Mouse (Mus musculus) midbrain, embryonic 15.5 days (tissue): ENCODE data around the gene AU018091. TPM values are rescaled to one million over a fixed set of nuclear protein-coding genes. Genes with fewer than 3 reads are reported as not detected.
"Not testable (repeated sequence)": the region's sequence is repeated elsewhere in the genome, so short reads cannot be mapped to it uniquely, and the experiment has no call there.

Source experiments
- ATAC-seq: fragments of 200-750 bp; cut with Nextera tagmentation; replicated peaks from 2 replicates; pipeline ENCODE4 v1.8.0; 2017; ENCODE audit warnings: moderate TSS enrichment
- H3K27ac ChIP-seq: fragments of 300-500 bp; sonication (generic); 2 replicates; pipeline ENCODE4 v1.5.1; 2015; ENCODE audit warnings: mild to moderate bottlenecking, inconsistent platforms
- H3K27me3 ChIP-seq: fragments of 300-500 bp; sonication (generic); replicated peaks from 2 replicates; pipeline ENCODE4 v1.6.1; 2015; ENCODE audit warnings: inconsistent platforms
- H3K36me3 ChIP-seq: fragments of 300-500 bp; sonication (generic); replicated peaks from 2 replicates; pipeline ENCODE4 v1.6.1; 2015; ENCODE audit warnings: inconsistent platforms
- H3K4me1 ChIP-seq: fragments of 300-500 bp; sonication (generic); 2 replicates; pipeline ENCODE4 v1.6.1; 2015; ENCODE audit warnings: inconsistent platforms
- H3K4me2 ChIP-seq: fragments of 300-500 bp; sonication (generic); 2 replicates; pipeline ENCODE4 v1.6.1; 2015; ENCODE audit warnings: inconsistent platforms, mild to moderate bottlenecking, moderate library complexity
- H3K4me3 ChIP-seq: fragments of 300-500 bp; sonication (generic); 2 replicates; pipeline ENCODE4 v1.5.1; 2015; ENCODE audit warnings: mild to moderate bottlenecking, inconsistent platforms
- H3K9ac ChIP-seq: fragments of 300-500 bp; sonication (generic); 2 replicates; pipeline ENCODE4 v1.6.1; 2015; ENCODE audit warnings: mild to moderate bottlenecking, inconsistent platforms
- H3K9me3 ChIP-seq: fragments of 300-500 bp; sonication (generic); 2 replicates; pipeline ENCODE4 v1.6.1; 2016; ENCODE audit warnings: inconsistent platforms
- WGBS: fragments of 180-500 bp; shearing (Covaris S2); methylation state at CpG from one replicate; pipeline ENCODE4 v1.1.7; 2015; ENCODE audit warnings: mixed read lengths; 5-methylcytosine and 5-hydroxymethylcytosine counted together
- microRNA counts: library from miRNA; unstranded; fragments of <30 nt; microRNA quantifications from one replicate; lab custom pipeline; 2016
- microRNA-seq: library from miRNA; unstranded; fragments of <30 nt; microRNA quantifications from one replicate; pipeline ENCODE4, GENCODE M21; 2016
- polyA plus RNA-seq: library from polyadenylated mRNA; unstranded; fragments of >200 nt; fragmentation: Nextera tagmentation; extraction: Ambion mirVana; gene quantifications from 2 replicates; pipeline ENCODE4 v1.2.1, GENCODE M21; 2015

Gene AU018091
- polyA plus RNA-seq, 1 experiment from 2014 or later = not detected

- H3K9me3 ChIP-seq = 0 out of 2 replicates have a peak, but pooled peaks cover 11% of the 10 kb centered on the region
- H3K9ac ChIP-seq = no peak overlapping the region
- no peaks in the 10 kb centered on the region for H3K4me1 ChIP-seq
- H3K4me3 ChIP-seq = no peak overlapping the region
- H3K27me3 ChIP-seq = no peaks in the 10 kb centered on the region
- ATAC-seq = no peak
- 82% methylated on average over 1 of the region's 1 CpGs for WGBS
- no peaks in the 10 kb centered on the region for H3K36me3 ChIP-seq
- no peak overlapping the region for H3K4me2 ChIP-seq
- no peak overlapping the region for H3K27ac ChIP-seq
Measured at GRCm38 (mm10) chr7:3150376-3150775, 18.6 kb downstream of the AU018091 start.

- Histone ChIP-seq H3K9me3 (0 out of 2 replicates have a peak, but pooled peaks cover 6% of the 10 kb centered on the region), H3K4me3 (no peak overlapping the region), H3K27me3 (no peaks in the 10 kb centered on the region), H3K4me1 (no peaks in the 10 kb centered on the region), H3K9ac (no peak overlapping the region), H3K36me3 (no peaks in the 10 kb centered on the region), H3K27ac (no peak overlapping the region), H3K4me2 (no peak overlapping the region)
- ATAC-seq = no peak
Measured at GRCm38 (mm10) chr7:3146072-3146471, 22.9 kb downstream of the AU018091 start.

- no peaks in the 10 kb centered on the region for H3K4me1 ChIP-seq
- no peaks in the 10 kb centered on the region for H3K27me3 ChIP-seq
- no peak overlapping the region for H3K4me2 ChIP-seq
- H3K9me3 ChIP-seq = 0 out of 2 replicates have a peak, but pooled peaks cover 8% of the 10 kb centered on the region
- WGBS = 24% methylated on average over 1 of the region's 1 CpGs
- no peak for ATAC-seq
- no peaks in the 10 kb centered on the region for H3K36me3 ChIP-seq
- H3K4me3 ChIP-seq = no peak overlapping the region
- H3K27ac ChIP-seq = no peak overlapping the region
- no peak overlapping the region for H3K9ac ChIP-seq
Measured at GRCm38 (mm10) chr7:3143329-3143728, 25.7 kb downstream of the AU018091 start.

- H3K4me1 ChIP-seq = no peaks in the 10 kb centered on the region
- H3K4me3 ChIP-seq = no peak overlapping the region
- no peak overlapping the region for H3K9ac ChIP-seq
- ATAC-seq = no peak
- no peaks in the 10 kb centered on the region for H3K27me3 ChIP-seq
- H3K36me3 ChIP-seq = no peaks in the 10 kb centered on the region
- peaks cover 4% of the 10 kb centered on the region for H3K9me3 ChIP-seq
- WGBS = 69% methylated on average over 4 of the region's 4 CpGs
- H3K27ac ChIP-seq = no peak overlapping the region
- no peak overlapping the region for H3K4me2 ChIP-seq
Measured at GRCm38 (mm10) chr7:3135606-3136005, 33.4 kb downstream of the AU018091 start.

- H3K4me3 ChIP-seq = no peak overlapping the region
- H3K4me2 ChIP-seq = no peak overlapping the region
- H3K9me3 ChIP-seq = peaks cover 4% of the 10 kb centered on the region
- 71% methylated on average over 1 of the region's 1 CpGs for WGBS
- ATAC-seq = no peak
- H3K4me1 ChIP-seq = no peaks in the 10 kb centered on the region
- no peaks in the 10 kb centered on the region for H3K36me3 ChIP-seq
- H3K27me3 ChIP-seq = no peaks in the 10 kb centered on the region
- no peak overlapping the region for H3K9ac ChIP-seq
- no peak overlapping the region for H3K27ac ChIP-seq
Measured at GRCm38 (mm10) chr7:3134654-3135053, 34.3 kb downstream of the AU018091 start.

- 63% methylated on average over 1 of the region's 1 CpGs for WGBS
- Histone ChIP-seq H3K27ac (no peak overlapping the region), H3K9ac (no peak overlapping the region)
Measured at GRCm38 (mm10) chr7:3130342-3130741, 38.7 kb downstream of the AU018091 start.

DNA sequence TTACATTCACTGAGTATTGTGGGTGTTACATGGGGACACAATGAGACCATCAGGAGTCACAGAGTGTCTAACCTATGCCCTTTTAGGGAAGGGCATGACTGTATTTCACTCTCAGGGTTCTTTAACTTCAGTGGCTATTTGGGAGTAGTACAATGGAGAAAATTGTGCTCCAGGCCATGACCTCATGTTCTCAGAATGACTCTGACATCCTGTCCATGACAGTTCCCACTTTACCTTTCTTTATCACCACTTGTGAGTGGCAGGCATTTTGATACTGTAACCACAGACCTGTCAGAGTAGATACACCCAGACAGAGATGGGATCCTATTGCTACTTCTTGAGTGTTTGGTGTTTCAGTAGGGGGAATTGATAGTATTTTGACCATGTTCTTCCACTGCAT, 40.4 kb downstream of the AU018091 start:
- H3K9ac ChIP-seq, H3K27me3 ChIP-seq, H3K9me3 ChIP-seq, H3K4me1 ChIP-seq, H3K27ac ChIP-seq, H3K4me2 ChIP-seq, H3K4me3 ChIP-seq, H3K36me3 ChIP-seq, ATAC-seq: not testable (repeated sequence)

More at GRCm38 (mm10) chr7:3130342-3130741, 38.7 kb downstream of the AU018091 start:
- Histone ChIP-seq H3K4me1 (no peaks in the 10 kb centered on the region), H3K27me3 (no peaks in the 10 kb centered on the region), H3K9me3 (peaks cover 4% of the 10 kb centered on the region), H3K4me3 (no peak overlapping the region), H3K36me3 (no peaks in the 10 kb centered on the region), H3K4me2 (no peak overlapping the region)
- ATAC-seq = no peak

DNA sequence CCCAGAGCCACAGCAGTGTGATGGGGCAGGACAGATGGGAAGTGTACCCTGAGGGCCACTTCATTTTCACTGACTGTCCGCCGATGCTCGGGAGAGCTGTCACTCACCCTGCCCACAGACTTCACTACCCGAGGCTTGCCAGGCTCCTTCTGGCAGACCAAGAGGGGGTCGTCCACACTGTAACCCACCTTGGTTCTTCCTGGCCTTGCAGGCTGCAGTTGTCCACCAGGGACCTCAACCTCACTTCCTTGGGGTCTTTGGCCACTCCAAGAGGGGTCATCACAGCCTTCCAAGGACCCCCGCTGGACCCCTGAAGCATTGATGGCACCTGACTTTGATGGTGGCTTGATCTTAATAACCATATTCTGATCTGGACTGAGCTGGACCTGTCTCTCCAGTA, 57.8 kb downstream of the AU018091 start:
- H3K4me2 ChIP-seq, H3K4me3 ChIP-seq, H3K27ac ChIP-seq, H3K9ac ChIP-seq, H3K9me3 ChIP-seq, H3K36me3 ChIP-seq, ATAC-seq, H3K4me1 ChIP-seq, H3K27me3 ChIP-seq: not testable (repeated sequence)
- WGBS = no CpG with 5 or more reads among the region's 6 CpGs

GRCm38 (mm10) chr7:3106516-3107077, 62.4 kb downstream of the AU018091 start:
- 66% methylated on average over 13 of the region's 13 CpGs for WGBS
- H3K4me1 ChIP-seq, H3K4me3 ChIP-seq, ATAC-seq, H3K27ac ChIP-seq, H3K27me3 ChIP-seq, H3K36me3 ChIP-seq, H3K9me3 ChIP-seq, H3K9ac ChIP-seq, H3K4me2 ChIP-seq: not testable (repeated sequence)

MicroRNA genes within 50 kb of the gene (microRNA counts, 519-probe panel; counts per million panel counts)
- microRNA mmu-miR-290-3p (lab: Ali Mortazavi, UCI) (2,799 counts per million, percentile 62 among the panel's probes with 10 or more counts), microRNA mmu-miR-290-5p (lab: Ali Mortazavi, UCI) (2,139 counts per million, percentile 25 among the panel's probes with 10 or more counts), microRNA mmu-miR-291a-3p (lab: Ali Mortazavi, UCI) (2,708 counts per million, percentile 58 among the panel's probes with 10 or more counts), microRNA mmu-miR-291a-5p (lab: Ali Mortazavi, UCI) (not detected), microRNA mmu-miR-292-5p (lab: Ali Mortazavi, UCI) (not detected)

Small RNA genes lying within 50 kb of the gene (microRNA-seq; reads per million reads assigned to microRNA genes)
- not detected for gene Mir290a
- gene Mir290b = not detected
- gene Mir291a = 0.55 reads per million
- gene Mir292 = not detected
- gene Mir292b = not detected

Other genes starting within 250 kb of the AU018091 start
- gene Nlrp12, start 80.5 kb upstream of the AU018091 start, polyA plus RNA-seq = 0.05 TPM in 2 replicates
- gene Myadm, start 119.9 kb upstream of the AU018091 start, polyA plus RNA-seq = 33.3 and 34.5 TPM in 2 replicates
- gene Prkcg, start 120.0 kb upstream of the AU018091 start, polyA plus RNA-seq = 2.3 and 2.4 TPM in 2 replicates
- gene Cacng7, start 163.8 kb upstream of the AU018091 start, polyA plus RNA-seq = 4.0 TPM in 2 replicates
- gene Cacng8, start 221.5 kb upstream of the AU018091 start, polyA plus RNA-seq = 18.3 and 19.0 TPM in 2 replicates